Mouse (Mus musculus): ENCODE results near the gene A530016L24Rik.

GRCm38 (mm10) chr12:112537233-112537632 is 48.0 kb downstream of the A530016L24Rik start:
- TF ChIP-seq POLR2A (IDR thresholded peaks at IDR 0.05; ENCODE audit: control insufficient read depth, low read depth, low read length) (no peak), CTCF (IDR thresholded peaks at IDR 0.05; ENCODE audit: control insufficient read depth, insufficient read depth, insufficient replicate concordance, low read depth, low read length) (no peak)
